Comparison of ENCODE assay signal across 19 mouse cellular contexts in genomic region chr11:16740691-16741611, GRCm38 (mm10). TPM values are rescaled to one million over a fixed set of nuclear protein-coding genes. Genes with fewer than 3 reads are reported as not detected.
DNase-seq lines count a peak whose midpoint lies in the region; ATAC-seq and TF ChIP-seq lines count a peak whose summit lies in the region.
"Had no signal": no experiment of that assay in that cellular context is flagged by ENCODE, and none has a peak within 500 bp of the region (broad histone marks: within the 10 kb centered on the region; RNA-seq: fewer than 3 reads in every experiment).

No protein-coding gene starts in this region.

- peak; percentile 53; the same call in 1 of the 2 replicates for ATAC-seq in embryonic facial prominence, embryonic 14.5 days (ENCODE audit: low read depth)
- ATAC-seq in midbrain, postnatal 0 days (ENCODE audit: low FRiP score): no peak
- no peak for ATAC-seq in midbrain, embryonic 16.5 days
- ATAC-seq: CD4-positive, CD25-positive, alpha-beta regulatory T cell, adult 4 months; forebrain, embryonic 15.5 days had no signal

- TF ChIP-seq CTCF in midbrain, postnatal 0 days (IDR thresholded peaks at IDR 0.05): no peak
- TF ChIP-seq CTCF in lung, adult 2 months (IDR thresholded peaks at IDR 0.05; ENCODE audit: insufficient read depth, low read length): no peak

- 56% methylated on average over 10 of the region's 10 CpGs for WGBS in embryonic facial prominence, embryonic 14.5 days
- whole genome bisulfite sequencing in embryonic facial prominence, embryonic 10.5 days: 68% methylated on average over 10 of the region's 10 CpGs
- 67% methylated on average over 10 of the region's 10 CpGs for WGBS in midbrain, postnatal 0 days
- WGBS in midbrain, embryonic 16.5 days: 75% methylated on average over 10 of the region's 10 CpGs
- 71% methylated on average over 10 of the region's 10 CpGs for WGBS in lung, adult 2 months

- TF ChIP-seq POLR2A in lung, adult 2 months (IDR thresholded peaks at IDR 0.05; ENCODE audit: borderline replicate concordance, extremely low read depth, low read depth, low read length): no peak

- no peaks in the 10 kb centered on the region for H3K9me3 ChIP-seq in embryonic facial prominence, embryonic 14.5 days (ENCODE audit: control insufficient read depth, low read length)
- H3K9me3 ChIP-seq in embryonic facial prominence, embryonic 10.5 days: no peaks in the 10 kb centered on the region
- H3K9me3 ChIP-seq in midbrain, postnatal 0 days (ENCODE audit: low read length): no peaks in the 10 kb centered on the region
- H3K9me3 ChIP-seq in midbrain, embryonic 16.5 days (replicated peaks; ENCODE audit: control insufficient read depth, low read length, poor library complexity, severe bottlenecking): no peaks in the 10 kb centered on the region
- H3K9me3 ChIP-seq: forebrain, embryonic 15.5 days; heart, embryonic 15.5 days; hindbrain, embryonic 15.5 days had no signal

- H3K36me3 ChIP-seq in embryonic facial prominence, embryonic 14.5 days (ENCODE audit: control insufficient read depth, insufficient read depth, low read length): no peaks in the 10 kb centered on the region
- H3K36me3 ChIP-seq in embryonic facial prominence, embryonic 10.5 days (replicated peaks): no peaks in the 10 kb centered on the region
- no peaks in the 10 kb centered on the region for H3K36me3 ChIP-seq in midbrain, postnatal 0 days (ENCODE audit: insufficient read depth, low read length)
- no peaks in the 10 kb centered on the region for H3K36me3 ChIP-seq in midbrain, embryonic 16.5 days (ENCODE audit: control insufficient read depth, insufficient read depth, low read length)
- H3K36me3 ChIP-seq in splenic B cell, adult 2 months (ENCODE audit: control insufficient read depth, insufficient read depth, low read length, poor library complexity, severe bottlenecking): no peaks in the 10 kb centered on the region
- H3K36me3 ChIP-seq: forebrain, embryonic 15.5 days; heart, embryonic 15.5 days; hindbrain, embryonic 15.5 days had no signal

- H3K27me3 ChIP-seq in embryonic facial prominence, embryonic 14.5 days (replicated peaks; ENCODE audit: control insufficient read depth, insufficient read depth, low read length): no peaks in the 10 kb centered on the region
- no peaks in the 10 kb centered on the region for H3K27me3 ChIP-seq in embryonic facial prominence, embryonic 10.5 days (replicated peaks; ENCODE audit: low read depth, poor library complexity, severe bottlenecking)
- no peaks in the 10 kb centered on the region for H3K27me3 ChIP-seq in midbrain, postnatal 0 days (ENCODE audit: insufficient read depth, low read length)
- H3K27me3 ChIP-seq in midbrain, embryonic 16.5 days (ENCODE audit: control insufficient read depth, insufficient read depth, low read depth, low read length): no peaks in the 10 kb centered on the region
- H3K27me3 ChIP-seq in splenic B cell, adult 2 months (ENCODE audit: control insufficient read depth, insufficient read depth, low read length, poor library complexity, severe bottlenecking): no peaks in the 10 kb centered on the region
- H3K27me3 ChIP-seq: forebrain, embryonic 15.5 days; heart, embryonic 15.5 days; hindbrain, embryonic 15.5 days had no signal

- intact Hi-C loops in left cerebral cortex, postnatal 4 days (cut with DNase I): no loop called here

- peak; percentile 37 for DNase-seq in embryonic facial prominence, embryonic 14.5 days (ENCODE audit: low spot score)
- DNase-seq in embryonic facial prominence, embryonic 10.5 days (ENCODE audit: low spot score): no peak
- DNase-seq in left cerebral cortex, postnatal 4 days: peak; percentile 53
- DNase-seq in left cerebral cortex, adult 11 months (ENCODE audit: low spot score): no peak
- peak; percentile 41 for DNase-seq in midbrain, postnatal 0 days (ENCODE audit: low spot score)
- DNase-seq in splenic B cell, adult 2 months (ENCODE audit: low read depth, low spot score): peak; percentile 45
- DNase-seq in lung, adult 2 months: no peak
- DNase-seq: adrenal gland, postnatal 10 days; gastrocnemius, postnatal 14 days; heart, adult 2 months; heart, postnatal 14 days had no signal

- no peaks in the 10 kb centered on the region for H3K4me1 ChIP-seq in embryonic facial prominence, embryonic 14.5 days (ENCODE audit: control insufficient read depth, insufficient read depth, low read length)
- peaks cover 13% of the 10 kb centered on the region for H3K4me1 ChIP-seq in embryonic facial prominence, embryonic 10.5 days
- H3K4me1 ChIP-seq in midbrain, postnatal 0 days (ENCODE audit: insufficient read depth, low read length): no peaks in the 10 kb centered on the region
- H3K4me1 ChIP-seq in midbrain, embryonic 16.5 days (ENCODE audit: control insufficient read depth, insufficient read depth, low read length): no peaks in the 10 kb centered on the region
- H3K4me1 ChIP-seq in lung, adult 2 months (ENCODE audit: control insufficient read depth, insufficient read depth, low read length): no peaks in the 10 kb centered on the region
- H3K4me1 ChIP-seq: forebrain, embryonic 15.5 days; heart, embryonic 15.5 days; hindbrain, embryonic 15.5 days had no signal

- no peak overlapping the region for H3K9ac ChIP-seq in embryonic facial prominence, embryonic 14.5 days (ENCODE audit: low read depth, low read length)
- H3K9ac ChIP-seq in midbrain, postnatal 0 days (replicated peaks; ENCODE audit: low read length, poor library complexity, severe bottlenecking): no peak overlapping the region
- no peak overlapping the region for H3K9ac ChIP-seq in midbrain, embryonic 16.5 days (ENCODE audit: low read depth, low read length)
- H3K9ac ChIP-seq: forebrain, embryonic 15.5 days; heart, embryonic 15.5 days; hindbrain, embryonic 15.5 days had no signal

- no peak overlapping the region for H3K4me2 ChIP-seq in embryonic facial prominence, embryonic 14.5 days (ENCODE audit: low read depth, low read length)
- H3K4me2 ChIP-seq in midbrain, postnatal 0 days (ENCODE audit: low read depth, low read length, poor library complexity, severe bottlenecking): no peak overlapping the region
- H3K4me2 ChIP-seq in midbrain, embryonic 16.5 days (ENCODE audit: low read length): no peak overlapping the region
- H3K4me2 ChIP-seq: forebrain, embryonic 15.5 days; heart, embryonic 11.5 days; heart, embryonic 15.5 days; hindbrain, embryonic 15.5 days had no signal

- no peak overlapping the region for H3K27ac ChIP-seq in embryonic facial prominence, embryonic 14.5 days (replicated peaks; ENCODE audit: low read depth, low read length)
- H3K27ac ChIP-seq in embryonic facial prominence, embryonic 10.5 days (replicated peaks): no peak overlapping the region
- no peak overlapping the region for H3K27ac ChIP-seq in midbrain, postnatal 0 days (ENCODE audit: low read depth, low read length)
- H3K27ac ChIP-seq in midbrain, embryonic 16.5 days (ENCODE audit: low read length): no peak overlapping the region
- H3K27ac ChIP-seq: forebrain, embryonic 15.5 days; heart, adult 2 months; heart, embryonic 15.5 days; hindbrain, embryonic 15.5 days had no signal

- H3K4me3 ChIP-seq in embryonic facial prominence, embryonic 14.5 days (ENCODE audit: low read depth, low read length): no peak overlapping the region
- no peak overlapping the region for H3K4me3 ChIP-seq in embryonic facial prominence, embryonic 10.5 days
- no peak overlapping the region for H3K4me3 ChIP-seq in midbrain, postnatal 0 days (ENCODE audit: low read depth, low read length)
- H3K4me3 ChIP-seq in midbrain, embryonic 16.5 days (ENCODE audit: low read depth, low read length): no peak overlapping the region
- H3K4me3 ChIP-seq in lung, adult 2 months (replicated peaks; ENCODE audit: extremely low read depth, low read depth, low read length): no peak overlapping the region
- H3K4me3 ChIP-seq: forebrain, embryonic 15.5 days; heart, adult 2 months; heart, embryonic 15.5 days; hindbrain, embryonic 15.5 days had no signal

RNA-seq across cellular contexts. Expression of gene Egfr, which starts 11.1 kb away (rescaled TPM):
- polyA plus RNA-seq in embryonic facial prominence, embryonic 14.5 days (2014; fragmentation: Nextera tagmentation; extraction: Ambion mirVana): 25.4 and 27.0 TPM in 2 replicates
- polyA plus RNA-seq in embryonic facial prominence, embryonic 10.5 days (2016; fragmentation: Nextera tagmentation; extraction: Ambion mirVana): 2.3 and 4.4 TPM in 2 replicates
- total RNA-seq in left cerebral cortex, postnatal 4 days (2021): 10 to 100 TPM; 18.1 to 20.1 TPM
- total RNA-seq in midbrain, postnatal 0 days (2014; rRNA removed): 19.3 and 25.1 TPM in 2 replicates
- polyA plus RNA-seq in midbrain, postnatal 0 days (2015; fragmentation: Nextera tagmentation; extraction: Ambion mirVana): 9.6 and 10.7 TPM in 2 replicates
- polyA plus RNA-seq in midbrain, embryonic 16.5 days (2015; fragmentation: Nextera tagmentation; extraction: Ambion mirVana): 4.0 and 8.3 TPM in 2 replicates
- polyA plus RNA-seq in lung, adult 2 months (2012; rRNA removed): 25.7 and 34.7 TPM in 2 replicates
- total RNA-seq: hematopoietic stem cell, adult 5-6 weeks; MEL had no signal

Comparison
In these comparisons a context has a peak if more than half of its experiments do, and no peak if none do; other contexts are left out.
1. DNase-seq: peak in embryonic facial prominence, embryonic 14.5 days (single experiment), left cerebral cortex, postnatal 4 days (single experiment), midbrain, postnatal 0 days (single experiment) and splenic B cell, adult 2 months (single experiment); none in embryonic facial prominence, embryonic 10.5 days (single experiment), left cerebral cortex, adult 11 months (single experiment) and lung, adult 2 months (single experiment).